Mouse (Mus musculus) heart, embryonic 15.5 days (tissue): ENCODE results near the gene Nphs2. TPM values are rescaled to one million over a fixed set of nuclear protein-coding genes. Genes with fewer than 3 reads are reported as not detected.
A peak's percentile ranks its signal among the peaks of the same experiment; 100 is the strongest.
"Not testable (repeated sequence)": the region's sequence is repeated elsewhere in the genome, so short reads cannot be mapped to it uniquely, and the experiment has no call there.

Source experiments
- ATAC-seq: fragments of 200-750 bp; cut with Nextera tagmentation; replicated peaks from 2 replicates; pipeline ENCODE4 v1.8.0; 2017; ENCODE audit warnings: low read depth, moderate TSS enrichment; ENCODE audit not compliant: insufficient number of reproducible peaks, insufficient read depth, low FRiP score
- H3K27ac ChIP-seq: fragments of 300-500 bp; sonication (generic); 2 replicates; pipeline ENCODE4 v1.5.1; 2015; ENCODE audit warnings: mild to moderate bottlenecking, inconsistent platforms
- H3K27me3 ChIP-seq: fragments of 300-500 bp; sonication (generic); 2 replicates; pipeline ENCODE4 v1.6.1; 2015; ENCODE audit warnings: inconsistent platforms
- H3K36me3 ChIP-seq: fragments of 300-500 bp; sonication (generic); 2 replicates; pipeline ENCODE4 v1.6.1; 2015; ENCODE audit warnings: mild to moderate bottlenecking, inconsistent platforms
- H3K4me1 ChIP-seq: fragments of 300-500 bp; sonication (generic); replicated peaks from 2 replicates; pipeline ENCODE4 v1.6.1; 2015; ENCODE audit warnings: inconsistent platforms
- H3K4me2 ChIP-seq: fragments of 300-500 bp; sonication (generic); 2 replicates; pipeline ENCODE4 v1.6.1; 2015; ENCODE audit warnings: inconsistent platforms, mild to moderate bottlenecking, moderate library complexity
- H3K4me3 ChIP-seq: fragments of 300-500 bp; sonication (generic); 2 replicates; pipeline ENCODE4 v1.5.1; 2015; ENCODE audit warnings: mild to moderate bottlenecking, inconsistent platforms
- H3K9ac ChIP-seq: fragments of 300-500 bp; sonication (generic); 2 replicates; pipeline ENCODE4 v1.6.1; 2015; ENCODE audit warnings: mild to moderate bottlenecking, inconsistent platforms
- H3K9me3 ChIP-seq: fragments of 300-500 bp; sonication (generic); replicated peaks from 2 replicates; pipeline ENCODE4 v1.6.1; 2016; ENCODE audit warnings: inconsistent platforms
- WGBS: fragments of 180-500 bp; shearing (Covaris S2); methylation state at CpG from one replicate; pipeline ENCODE4 v1.1.7; 2015; ENCODE audit warnings: mixed read lengths; 5-methylcytosine and 5-hydroxymethylcytosine counted together
- polyA plus RNA-seq: library from polyadenylated mRNA; unstranded; fragments of >200 nt; fragmentation: Nextera tagmentation; extraction: Ambion mirVana; gene quantifications from 2 replicates; pipeline ENCODE4 v1.2.1, GENCODE M21; 2015

The Nphs2 gene
- 0.06 TPM in 1 of 2 replicates, not detected in the other for polyA plus RNA-seq

DNA sequence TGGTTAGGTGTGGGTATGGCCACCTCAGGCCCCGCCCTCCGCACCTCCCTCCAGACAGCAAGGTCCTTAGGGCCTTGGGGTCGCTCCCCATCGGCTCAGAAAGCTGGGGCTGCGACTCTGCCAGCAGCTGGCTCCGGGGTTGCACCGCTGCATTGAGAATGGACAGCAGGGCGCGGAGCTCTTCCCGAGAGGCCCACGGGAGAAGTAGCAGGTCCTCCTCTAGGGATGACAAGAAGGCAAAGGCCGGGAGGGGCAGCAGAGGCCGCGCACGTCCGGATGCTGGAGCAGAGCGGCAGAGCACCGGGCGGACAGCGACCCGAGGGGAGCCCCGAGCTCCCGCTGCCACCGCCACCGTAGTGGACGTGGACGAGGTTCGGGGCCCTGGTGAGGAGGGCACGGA lies at the start of gene Nphs2:
Nphs2 (plus strand) TSS at position 98 of the 400 bp plus-strand sequence.
- no peak for ATAC-seq
- 5% methylated on average over 29 of the region's 29 CpGs for WGBS
- Histone ChIP-seq H3K9me3 (no peaks in the 10 kb centered on the region), H3K9ac (no peak within 1 kb of the TSS), H3K36me3 (no peaks in the 10 kb centered on the region), H3K27me3 (peaks cover 36% of the 10 kb centered on the region), H3K4me2 (peak within 1 kb of the TSS; percentile 55), H3K4me1 (peaks cover 5% of the 10 kb centered on the region), H3K27ac (no peak within 1 kb of the TSS), H3K4me3 (peak within 1 kb of the TSS; percentile 26)

DNA sequence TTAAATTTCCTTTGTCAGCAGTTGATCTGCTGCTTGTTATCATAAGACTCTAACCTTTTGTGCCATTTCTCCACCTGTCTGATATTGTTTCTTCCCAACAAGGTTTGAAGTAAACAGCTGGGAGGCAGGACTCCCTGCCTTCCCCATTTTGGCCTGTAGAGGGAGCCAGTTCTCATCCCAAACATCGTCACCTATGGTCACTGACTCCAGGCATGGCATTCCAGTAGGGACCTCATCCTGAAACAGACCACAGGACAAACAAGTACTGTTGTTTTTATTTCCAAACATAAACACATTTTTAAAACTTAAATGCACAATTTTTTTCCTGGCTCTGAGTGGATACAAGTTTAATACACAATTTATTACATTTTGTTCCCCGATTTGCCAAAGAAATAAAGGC lies 47.2 kb upstream of the Nphs2 start:
- ATAC-seq, result no peak
- 49% methylated on average over 2 of the region's 2 CpGs for WGBS
- Histone ChIP-seq H3K36me3 (no peaks in the 10 kb centered on the region), H3K27me3 (no peaks in the 10 kb centered on the region), H3K4me3 (no peak overlapping the region), H3K9me3 (no peaks in the 10 kb centered on the region), H3K4me2 (no peak overlapping the region), H3K9ac (no peak overlapping the region), H3K4me1 (no peaks in the 10 kb centered on the region), H3K27ac (no peak overlapping the region)

DNA sequence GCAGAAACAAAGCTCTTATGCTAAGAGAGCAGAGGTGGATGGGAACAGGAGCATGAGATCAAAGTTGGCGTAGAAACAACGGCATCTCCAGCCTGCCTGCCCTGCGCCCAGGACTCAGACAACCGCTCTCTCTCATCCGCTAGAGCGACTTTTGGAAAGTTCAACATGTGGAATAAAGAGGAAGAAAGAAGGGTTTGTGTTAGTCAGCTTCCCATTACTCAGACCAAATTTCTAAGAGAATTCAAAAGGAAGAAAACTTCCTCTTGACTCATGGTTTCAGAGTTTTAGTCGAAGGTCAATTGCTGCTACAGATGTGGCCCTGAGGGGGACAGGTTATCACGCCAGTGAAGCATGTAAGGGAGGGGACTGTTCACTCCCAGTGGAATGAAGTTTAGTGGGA lies 46.6 kb upstream of the Nphs2 start:
- H3K4me2 ChIP-seq, result no peak overlapping the region
- H3K9ac ChIP-seq, result no peak overlapping the region
- no peaks in the 10 kb centered on the region for H3K9me3 ChIP-seq
- H3K36me3 ChIP-seq, result no peaks in the 10 kb centered on the region
- no peak overlapping the region for H3K27ac ChIP-seq
- H3K27me3 ChIP-seq, result no peaks in the 10 kb centered on the region
- no peak overlapping the region for H3K4me3 ChIP-seq
- 83% methylated on average over 8 of the region's 8 CpGs for WGBS
- no peak for ATAC-seq
- no peaks in the 10 kb centered on the region for H3K4me1 ChIP-seq

DNA sequence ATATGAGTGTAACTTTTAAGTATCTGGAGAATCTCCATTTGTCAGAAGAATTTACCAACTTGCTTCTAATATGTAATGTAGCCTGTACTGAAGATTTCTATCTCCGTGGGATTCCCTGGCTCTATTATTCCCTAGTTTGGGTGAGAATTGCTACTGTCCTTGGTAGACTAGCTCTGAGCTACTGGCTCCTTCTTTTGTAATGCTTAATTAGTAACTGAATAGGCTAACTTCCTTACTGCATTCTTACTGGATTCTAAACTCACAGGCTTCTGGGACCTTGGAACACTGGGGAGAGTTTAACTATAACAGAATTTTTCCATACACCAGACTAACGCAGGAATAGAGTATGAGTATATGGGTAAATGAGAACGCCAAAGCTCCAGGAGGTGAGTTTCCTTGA lies 42.0 kb upstream of the Nphs2 start:
- not testable (repeated sequence) for H3K9ac ChIP-seq, H3K36me3 ChIP-seq, H3K4me3 ChIP-seq, H3K9me3 ChIP-seq, H3K4me1 ChIP-seq, ATAC-seq, H3K27ac ChIP-seq, H3K4me2 ChIP-seq, H3K27me3 ChIP-seq
- WGBS, result 54% methylated on average over 3 of the region's 3 CpGs

DNA sequence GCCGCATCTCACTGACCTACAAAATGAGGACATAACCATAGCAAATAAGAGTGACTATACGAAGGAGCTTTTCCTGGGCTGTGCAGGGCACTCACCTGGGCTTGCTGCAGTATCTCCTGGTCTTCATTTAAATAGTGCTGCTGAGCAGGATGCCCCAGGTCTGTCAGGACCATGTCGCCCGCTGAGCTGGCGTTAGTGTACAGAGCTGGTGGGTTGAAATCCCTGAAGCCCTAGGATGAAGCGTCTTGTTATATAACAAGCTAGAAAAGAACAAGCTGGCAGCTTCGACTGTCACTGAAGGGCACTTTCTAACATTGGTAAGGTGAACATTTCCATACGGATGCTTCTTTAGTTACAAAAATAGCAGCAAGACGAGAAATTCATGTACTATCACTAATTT lies 40.1 kb upstream of the Nphs2 start:
- no peaks in the 10 kb centered on the region for H3K4me1 ChIP-seq
- no peak overlapping the region for H3K9ac ChIP-seq
- no peaks in the 10 kb centered on the region for H3K9me3 ChIP-seq
- H3K36me3 ChIP-seq, result no peaks in the 10 kb centered on the region
- H3K27ac ChIP-seq, result no peak overlapping the region
- H3K27me3 ChIP-seq, result no peaks in the 10 kb centered on the region
- ATAC-seq, result no peak
- 68% methylated on average over 9 of the region's 9 CpGs for WGBS
- H3K4me3 ChIP-seq, result no peak overlapping the region
- H3K4me2 ChIP-seq, result no peak overlapping the region

DNA sequence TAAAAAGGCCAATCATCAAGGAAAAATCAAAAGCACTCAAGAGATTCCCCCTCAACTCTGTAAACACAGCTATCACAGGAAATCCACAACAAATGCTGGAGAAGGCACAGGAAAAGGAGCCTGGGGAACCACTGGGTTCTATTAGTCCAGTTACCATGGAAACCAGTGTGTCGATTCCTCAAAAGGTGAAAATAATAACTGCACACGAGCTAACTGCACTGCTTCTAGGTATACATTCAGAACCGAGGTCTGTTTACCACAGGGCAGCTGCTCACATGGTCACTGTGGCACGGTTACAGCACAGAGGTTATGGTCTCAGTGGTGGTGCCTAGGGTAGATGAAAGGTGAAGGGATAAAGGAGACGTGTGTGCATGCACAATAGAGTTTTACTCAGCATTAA lies 38.9 kb upstream of the Nphs2 start:
- Histone ChIP-seq H3K4me2 (no peak overlapping the region), H3K27ac (no peak overlapping the region), H3K36me3 (no peaks in the 10 kb centered on the region), H3K27me3 (no peaks in the 10 kb centered on the region), H3K4me3 (no peak overlapping the region), H3K4me1 (no peaks in the 10 kb centered on the region), H3K9me3 (no peaks in the 10 kb centered on the region), H3K9ac (no peak overlapping the region)
- ATAC-seq, result no peak
- 57% methylated on average over 5 of the region's 5 CpGs for WGBS

DNA sequence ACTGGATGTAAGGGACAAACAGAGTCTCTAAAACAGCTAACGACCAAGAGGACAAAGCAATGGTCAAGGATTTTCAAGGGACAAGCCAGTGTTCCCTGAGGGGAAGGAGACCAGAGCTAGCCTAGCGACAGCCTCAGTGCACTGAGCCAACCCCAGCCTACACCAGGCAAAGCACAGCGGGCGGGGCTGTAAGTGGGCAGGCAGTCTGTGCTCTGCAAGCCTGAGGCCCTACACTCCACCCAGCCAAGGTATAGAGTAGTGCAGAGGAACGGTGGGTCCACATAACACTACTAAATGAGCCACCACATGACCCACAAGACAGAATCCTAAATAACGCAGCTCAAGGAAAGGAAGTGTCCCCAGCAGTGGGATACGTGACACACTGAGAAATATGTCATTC lies 36.9 kb upstream of the Nphs2 start:
- Histone ChIP-seq H3K27me3 (no peaks in the 10 kb centered on the region), H3K4me3 (no peak overlapping the region), H3K27ac (no peak overlapping the region), H3K4me1 (no peaks in the 10 kb centered on the region), H3K9me3 (no peaks in the 10 kb centered on the region), H3K36me3 (no peaks in the 10 kb centered on the region), H3K9ac (no peak overlapping the region), H3K4me2 (no peak overlapping the region)
- WGBS, result 62% methylated on average over 7 of the region's 7 CpGs
- no peak for ATAC-seq

DNA sequence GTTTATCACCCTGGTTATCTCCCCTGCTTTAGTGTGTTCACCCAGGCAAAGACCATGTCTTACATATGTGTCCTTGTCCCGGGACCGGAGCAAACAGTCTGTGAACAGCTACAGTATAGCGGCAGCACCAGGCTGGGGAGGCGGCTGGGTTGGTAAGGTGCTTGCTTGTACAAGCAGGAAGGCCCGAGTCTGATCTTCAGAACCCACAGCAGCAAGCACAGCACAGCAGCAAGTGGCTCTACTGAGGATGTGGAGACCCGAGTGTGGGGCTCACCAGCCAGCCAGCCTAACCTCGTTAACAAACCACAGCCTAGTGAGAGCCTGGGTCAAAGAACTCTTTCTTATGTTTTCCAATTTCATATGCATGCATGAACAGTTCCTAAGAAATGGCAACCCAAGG lies 30.4 kb upstream of the Nphs2 start:
- WGBS, result 76% methylated on average over 7 of the region's 7 CpGs
- no peak for ATAC-seq

DNA sequence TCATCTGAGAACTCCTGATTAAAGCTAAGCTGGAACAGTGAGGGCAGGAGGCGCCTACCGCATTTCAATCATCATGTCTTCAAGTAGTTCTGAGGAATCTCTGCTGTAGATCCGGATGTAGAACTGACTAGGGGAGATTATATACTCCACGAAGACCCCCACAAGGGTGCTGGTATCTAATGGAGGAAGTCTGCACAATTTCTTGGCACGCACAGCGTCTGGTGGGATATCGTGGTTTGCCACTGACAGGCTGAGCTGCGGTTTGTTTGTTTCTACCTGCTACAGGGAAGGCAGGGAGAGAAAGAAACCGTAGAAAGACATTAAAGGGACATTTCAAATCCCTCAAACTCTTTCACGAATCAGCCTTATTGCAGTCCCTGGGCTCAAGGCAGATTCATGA lies 26.3 kb upstream of the Nphs2 start:
- Histone ChIP-seq H3K4me3 (no peak overlapping the region), H3K4me2 (no peak overlapping the region), H3K9ac (no peak overlapping the region), H3K36me3 (no peaks in the 10 kb centered on the region), H3K4me1 (0 out of 2 replicates have a peak, but pooled peaks cover 3% of the 10 kb centered on the region), H3K27ac (no peak overlapping the region), H3K27me3 (no peaks in the 10 kb centered on the region), H3K9me3 (no peaks in the 10 kb centered on the region)
- ATAC-seq, result no peak
- 42% methylated on average over 10 of the region's 10 CpGs for WGBS

More for the DNA sequence above, 30.4 kb upstream of the Nphs2 start:
- 0 out of 2 replicates have a peak, but pooled peaks cover 3% of the 10 kb centered on the region for H3K4me1 ChIP-seq
- H3K36me3 ChIP-seq, result no peaks in the 10 kb centered on the region
- no peak overlapping the region for H3K27ac ChIP-seq
- H3K9ac ChIP-seq, result no peak overlapping the region
- H3K27me3 ChIP-seq, result no peaks in the 10 kb centered on the region
- H3K9me3 ChIP-seq, result no peaks in the 10 kb centered on the region
- H3K4me2 ChIP-seq, result no peak overlapping the region
- H3K4me3 ChIP-seq, result no peak overlapping the region

DNA sequence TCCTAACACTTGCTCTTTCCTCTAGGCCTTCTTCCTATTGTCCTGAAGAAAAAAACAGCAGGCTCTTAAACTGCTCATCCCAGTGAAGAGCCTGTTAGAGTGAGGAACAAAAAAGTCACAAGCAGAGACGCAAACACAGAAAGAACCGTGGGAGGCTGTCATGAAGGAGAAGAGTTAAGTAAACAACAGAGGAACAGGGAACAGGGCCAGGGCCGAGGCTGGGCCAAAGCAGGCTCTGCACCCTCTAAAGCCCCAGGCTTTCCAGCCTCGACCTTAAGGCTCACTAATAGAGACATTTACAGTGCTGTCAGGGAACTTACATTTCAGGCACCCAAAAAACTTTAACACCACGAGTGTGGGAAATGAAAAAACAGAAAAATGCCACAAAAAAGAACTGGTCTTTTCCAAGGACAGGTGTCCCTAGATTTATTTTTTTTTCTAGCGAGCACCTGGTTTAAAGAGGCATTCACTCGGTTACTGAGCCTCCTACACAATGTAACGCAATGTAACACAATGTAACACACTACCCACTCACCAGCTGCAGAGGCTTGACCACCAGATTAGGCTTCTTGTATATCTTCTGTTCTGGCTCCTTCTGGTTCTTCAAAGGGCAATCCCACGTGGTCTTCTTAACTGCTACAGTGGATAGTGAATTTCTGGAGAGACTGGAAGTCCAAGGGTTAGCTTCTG lies 25.5 kb upstream of the Nphs2 start:
- no peaks in the 10 kb centered on the region for H3K27me3 ChIP-seq
- H3K4me2 ChIP-seq, result no peak overlapping the region
- no peaks in the 10 kb centered on the region for H3K9me3 ChIP-seq
- H3K9ac ChIP-seq, result no peak overlapping the region
- 48% methylated on average over 9 of the region's 9 CpGs for WGBS
- no peak overlapping the region for H3K4me3 ChIP-seq
- no peak overlapping the region for H3K27ac ChIP-seq
- H3K4me1 ChIP-seq, result 0 out of 2 replicates have a peak, but pooled peaks cover 3% of the 10 kb centered on the region
- ATAC-seq, result no peak
- no peaks in the 10 kb centered on the region for H3K36me3 ChIP-seq

DNA sequence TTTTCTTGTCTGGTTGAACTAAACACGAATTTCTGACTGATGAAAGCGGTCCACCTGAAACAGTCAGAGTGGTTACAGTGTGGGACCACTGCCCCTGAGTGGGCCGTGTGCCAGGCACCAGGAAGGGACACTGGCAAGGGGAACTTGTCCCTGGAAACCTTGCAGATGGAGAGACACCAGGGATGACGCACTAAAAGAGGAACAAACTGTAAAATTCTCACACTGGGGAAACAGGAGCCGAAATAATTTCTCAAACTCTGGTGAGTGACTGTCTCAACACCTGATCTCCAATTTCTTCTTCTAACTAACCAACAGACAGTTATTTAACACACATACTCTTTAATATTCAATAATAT lies 25.0 kb upstream of the Nphs2 start:
- no peak overlapping the region for H3K27ac ChIP-seq
- no peaks in the 10 kb centered on the region for H3K9me3 ChIP-seq
- no peaks in the 10 kb centered on the region for H3K36me3 ChIP-seq
- H3K4me2 ChIP-seq, result no peak overlapping the region
- H3K9ac ChIP-seq, result no peak overlapping the region
- 0 out of 2 replicates have a peak, but pooled peaks cover 3% of the 10 kb centered on the region for H3K4me1 ChIP-seq
- WGBS, result 77% methylated on average over 5 of the region's 5 CpGs
- H3K27me3 ChIP-seq, result no peaks in the 10 kb centered on the region
- no peak for ATAC-seq
- no peak overlapping the region for H3K4me3 ChIP-seq

DNA sequence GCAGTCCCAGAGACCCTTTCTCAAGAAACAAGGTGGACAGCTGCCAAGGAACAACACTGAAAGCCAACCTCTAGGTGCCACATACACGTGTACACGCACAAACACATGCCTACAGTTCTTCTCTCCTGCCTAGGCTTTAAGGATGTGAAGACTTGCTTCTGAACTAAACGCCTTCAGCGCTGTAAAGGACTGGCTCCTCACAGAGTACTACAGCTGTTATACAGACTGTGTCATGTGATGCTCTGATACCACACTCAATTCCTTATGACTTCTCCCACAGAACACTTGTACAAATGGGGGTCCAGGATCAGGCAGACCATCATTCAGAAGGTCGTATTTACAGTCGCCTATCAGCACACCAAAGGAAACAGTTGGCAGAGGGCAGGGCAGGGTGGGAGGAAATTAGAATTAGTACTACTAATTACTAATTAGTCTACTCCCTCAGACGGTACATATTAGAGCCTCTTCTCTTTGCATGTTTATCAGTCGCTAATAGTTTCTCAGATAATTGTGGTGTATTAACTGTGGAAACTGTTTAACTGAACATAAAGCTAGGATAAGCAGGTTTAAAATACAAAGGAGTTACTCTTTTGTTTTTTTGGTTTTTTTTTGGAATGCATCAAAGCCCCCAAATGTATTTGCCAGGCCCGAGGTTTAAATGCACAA lies 21.8 kb upstream of the Nphs2 start:
- H3K36me3 ChIP-seq, result no peaks in the 10 kb centered on the region
- no peaks in the 10 kb centered on the region for H3K9me3 ChIP-seq
- no peak overlapping the region for H3K4me3 ChIP-seq
- 74% methylated on average over 9 of the region's 9 CpGs for WGBS
- no peak overlapping the region for H3K4me2 ChIP-seq
- no peak for ATAC-seq
- 0 out of 2 replicates have a peak, but pooled peaks cover under 1% of the 10 kb centered on the region for H3K4me1 ChIP-seq
- no peak overlapping the region for H3K27ac ChIP-seq
- H3K27me3 ChIP-seq, result no peaks in the 10 kb centered on the region
- no peak overlapping the region for H3K9ac ChIP-seq
